17 mouse cellular contexts compared by ENCODE assay signal in genomic region chr9:58279780-58280179, GRCm38 (mm10). TPM values are rescaled to one million over a fixed set of nuclear protein-coding genes. Genes with fewer than 3 reads are reported as not detected.
DNase-seq lines count a peak whose midpoint lies in the region; ATAC-seq and TF ChIP-seq lines count a peak whose summit lies in the region.
"Had no signal": no experiment of that assay in that cellular context is flagged by ENCODE, and none has a peak within 500 bp of the region (broad histone marks: within the 10 kb centered on the region; RNA-seq: fewer than 3 reads in every experiment).

No protein-coding gene starts in this region.

- TF ChIP-seq EP300 in liver, postnatal 0 days (IDR thresholded peaks at IDR 0.05; ENCODE audit: low read depth): no peak
- no peak for TF ChIP-seq EP300 in stomach, postnatal 0 days (optimal IDR thresholded peaks at IDR 0.05)

- no peak for TF ChIP-seq CTCF in liver, postnatal 0 days (IDR thresholded peaks at IDR 0.05; ENCODE audit: low read depth)
- no peak for TF ChIP-seq CTCF in stomach, postnatal 0 days (IDR thresholded peaks at IDR 0.05; ENCODE audit: low read depth)

- H3K27ac ChIP-seq in liver, embryonic 13.5 days: no peak overlapping the region
- no peak overlapping the region for H3K27ac ChIP-seq in liver, postnatal 0 days (ENCODE audit: low read depth)
- H3K27ac ChIP-seq in intestine, embryonic 14.5 days (ENCODE audit: low read depth): no peak overlapping the region
- H3K27ac ChIP-seq in stomach, postnatal 0 days (replicated peaks): no peak overlapping the region
- H3K27ac ChIP-seq: embryonic facial prominence, embryonic 13.5 days; forebrain, embryonic 15.5 days; hindbrain, embryonic 10.5 days; kidney, postnatal 0 days; left cerebral cortex, adult 2 months; liver, embryonic 14.5 days; midbrain, embryonic 15.5 days had no signal

- no peak overlapping the region for H3K9ac ChIP-seq in liver, embryonic 13.5 days
- no peak overlapping the region for H3K9ac ChIP-seq in liver, postnatal 0 days (replicated peaks)
- H3K9ac ChIP-seq in intestine, embryonic 14.5 days (ENCODE audit: low read length): no peak overlapping the region
- H3K9ac ChIP-seq in stomach, postnatal 0 days (ENCODE audit: low read length): no peak overlapping the region
- H3K9ac ChIP-seq: embryonic facial prominence, embryonic 13.5 days; forebrain, embryonic 15.5 days; liver, embryonic 14.5 days; midbrain, embryonic 15.5 days had no signal

- H3K4me2 ChIP-seq in liver, embryonic 13.5 days: no peak overlapping the region
- H3K4me2 ChIP-seq in liver, postnatal 0 days (ENCODE audit: low read depth, low read length): no peak overlapping the region
- no peak overlapping the region for H3K4me2 ChIP-seq in intestine, embryonic 14.5 days (ENCODE audit: low read length)
- no peak overlapping the region for H3K4me2 ChIP-seq in stomach, postnatal 0 days (replicated peaks; ENCODE audit: low read depth)
- H3K4me2 ChIP-seq: embryonic facial prominence, embryonic 13.5 days; forebrain, embryonic 15.5 days; midbrain, embryonic 15.5 days had no signal

- H3K4me3 ChIP-seq in liver, embryonic 13.5 days (replicated peaks): no peak overlapping the region
- no peak overlapping the region for H3K4me3 ChIP-seq in liver, postnatal 0 days (ENCODE audit: low read depth, low read length)
- no peak overlapping the region for H3K4me3 ChIP-seq in intestine, embryonic 14.5 days (ENCODE audit: low read depth, low read length)
- H3K4me3 ChIP-seq in stomach, postnatal 0 days (ENCODE audit: low read depth, low read length): no peak overlapping the region
- H3K4me3 ChIP-seq: embryonic facial prominence, embryonic 13.5 days; forebrain, embryonic 15.5 days; hindbrain, embryonic 10.5 days; left cerebral cortex, adult 2 months; megakaryocyte, embryonic 14.5 days; midbrain, embryonic 15.5 days; myocyte had no signal

- no peaks in the 10 kb centered on the region for H3K36me3 ChIP-seq in liver, embryonic 13.5 days
- no peaks in the 10 kb centered on the region for H3K36me3 ChIP-seq in liver, postnatal 0 days (replicated peaks; ENCODE audit: insufficient read depth, low read length)
- no peaks in the 10 kb centered on the region for H3K36me3 ChIP-seq in intestine, embryonic 14.5 days (ENCODE audit: control insufficient read depth, insufficient read depth, low read length)
- H3K36me3 ChIP-seq in stomach, postnatal 0 days (ENCODE audit: control insufficient read depth, insufficient read depth, low read length): no peaks in the 10 kb centered on the region
- H3K36me3 ChIP-seq: embryonic facial prominence, embryonic 13.5 days; forebrain, embryonic 15.5 days; hindbrain, embryonic 10.5 days; midbrain, embryonic 15.5 days had no signal

- H3K9me3 ChIP-seq in liver, embryonic 13.5 days (replicated peaks): no peaks in the 10 kb centered on the region
- no peaks in the 10 kb centered on the region for H3K9me3 ChIP-seq in liver, postnatal 0 days (ENCODE audit: low read length)
- no peaks in the 10 kb centered on the region for H3K9me3 ChIP-seq in intestine, embryonic 14.5 days (ENCODE audit: control insufficient read depth, low read length)
- no peaks in the 10 kb centered on the region for H3K9me3 ChIP-seq in stomach, postnatal 0 days (ENCODE audit: control insufficient read depth, low read length)
- H3K9me3 ChIP-seq: embryonic facial prominence, embryonic 13.5 days; forebrain, embryonic 15.5 days; hindbrain, embryonic 10.5 days; megakaryocyte, embryonic 14.5 days; midbrain, embryonic 15.5 days had no signal

- no peak for DNase-seq in liver, embryonic 13.5 days
- no peak for DNase-seq in liver, postnatal 0 days
- peak; percentile 97 for DNase-seq in ES-CJ7 (ENCODE audit: low read depth, low spot score)
- DNase-seq in intestine, embryonic 14.5 days (ENCODE audit: low spot score): no peak
- peak; percentile 40 for DNase-seq in stomach, postnatal 0 days (ENCODE audit: low spot score)
- no peak for DNase-seq in embryo, embryonic 9.5 days (ENCODE audit: extremely low spot score)
- DNase-seq in left cerebral cortex, adult 8-10 months (ENCODE audit: low spot score in 2 of 2): no peak
- DNase-seq: gastrocnemius, postnatal 25 days had no signal

- H3K27me3 ChIP-seq in liver, embryonic 13.5 days: no peaks in the 10 kb centered on the region
- no peaks in the 10 kb centered on the region for H3K27me3 ChIP-seq in liver, postnatal 0 days (ENCODE audit: insufficient read depth, low read length)
- no peaks in the 10 kb centered on the region for H3K27me3 ChIP-seq in intestine, embryonic 14.5 days (replicated peaks; ENCODE audit: control insufficient read depth, insufficient read depth, low read length)
- H3K27me3 ChIP-seq in stomach, postnatal 0 days (ENCODE audit: control insufficient read depth, insufficient read depth, low read length): no peaks in the 10 kb centered on the region
- H3K27me3 ChIP-seq: embryonic facial prominence, embryonic 13.5 days; forebrain, embryonic 15.5 days; midbrain, embryonic 15.5 days had no signal

- ATAC-seq in liver, embryonic 13.5 days (ENCODE audit: low read depth): peak; percentile 55; the same call in 1 of the 2 replicates
- no peak for ATAC-seq in liver, postnatal 0 days
- 0 out of 2 replicates have a peak, but pooled peaks have one; percentile 28 for ATAC-seq in intestine, embryonic 14.5 days (replicated peaks; ENCODE audit: low FRiP score, low TSS enrichment, low read depth)
- ATAC-seq in stomach, postnatal 0 days (ENCODE audit: low FRiP score, low TSS enrichment): peak; percentile 41; the same call in 1 of the 2 replicates

- peaks cover 35% of the 10 kb centered on the region for H3K4me1 ChIP-seq in liver, embryonic 13.5 days (replicated peaks)
- peaks cover 12% of the 10 kb centered on the region for H3K4me1 ChIP-seq in liver, postnatal 0 days (ENCODE audit: insufficient read depth)
- peaks cover 6% of the 10 kb centered on the region for H3K4me1 ChIP-seq in intestine, embryonic 14.5 days (replicated peaks; ENCODE audit: control insufficient read depth, insufficient read depth, low read length)
- 0 out of 2 replicates have a peak, but pooled peaks cover 4% of the 10 kb centered on the region for H3K4me1 ChIP-seq in stomach, postnatal 0 days (replicated peaks; ENCODE audit: control insufficient read depth, insufficient read depth)

- WGBS in liver, embryonic 13.5 days (ENCODE audit: insufficient replicate concordance): 61% methylated on average over 5 of the region's 5 CpGs
- WGBS in liver, postnatal 0 days (ENCODE audit: insufficient replicate concordance): 73% methylated on average over 5 of the region's 5 CpGs
- 47% methylated on average over 5 of the region's 5 CpGs for WGBS in intestine, embryonic 14.5 days
- WGBS in stomach, postnatal 0 days: 53% methylated on average over 5 of the region's 5 CpGs

RNA-seq across cellular contexts. Expression of gene Stoml1, which starts 26.8 kb away (rescaled TPM):
- 5.2 and 5.5 TPM in 2 replicates for polyA plus RNA-seq in liver, embryonic 13.5 days (2015; fragmentation: Nextera tagmentation; extraction: Ambion mirVana)
- polyA plus RNA-seq in liver, postnatal 0 days (2015; fragmentation: Nextera tagmentation; extraction: Ambion mirVana): 5.6 and 6.7 TPM in 2 replicates
- polyA plus RNA-seq in intestine, embryonic 14.5 days (2014; fragmentation: Nextera tagmentation; extraction: Ambion mirVana): 21.3 and 22.9 TPM in 2 replicates
- 19.9 and 20.4 TPM in 2 replicates for polyA plus RNA-seq in stomach, postnatal 0 days (2015; fragmentation: Nextera tagmentation; extraction: Ambion mirVana)
- 10 to 100 TPM; 65.6 to 69.4 (median 67.4) TPM for total RNA-seq in left cerebral cortex, adult 8-10 months (2022)

RNA-seq across cellular contexts. Expression of gene Pml, which starts 30.2 kb away (rescaled TPM):
- 18.9 and 21.1 TPM in 2 replicates for polyA plus RNA-seq in liver, embryonic 13.5 days (2015; fragmentation: Nextera tagmentation; extraction: Ambion mirVana)
- polyA plus RNA-seq in liver, postnatal 0 days (2015; fragmentation: Nextera tagmentation; extraction: Ambion mirVana): 8.4 and 8.5 TPM in 2 replicates
- polyA plus RNA-seq in intestine, embryonic 14.5 days (2014; fragmentation: Nextera tagmentation; extraction: Ambion mirVana): 16.9 and 17.7 TPM in 2 replicates
- 5.2 and 6.7 TPM in 2 replicates for polyA plus RNA-seq in stomach, postnatal 0 days (2015; fragmentation: Nextera tagmentation; extraction: Ambion mirVana)
- total RNA-seq in left cerebral cortex, adult 8-10 months (2022): 10 to 100 TPM; 15.3 to 20.3 (median 17.5) TPM

RNA-seq across cellular contexts. Expression of gene Loxl1, which starts 33.2 kb away (rescaled TPM):
- polyA plus RNA-seq in liver, embryonic 13.5 days (2015; fragmentation: Nextera tagmentation; extraction: Ambion mirVana): 2.1 and 2.5 TPM in 2 replicates
- 2.8 and 3.1 TPM in 2 replicates for polyA plus RNA-seq in liver, postnatal 0 days (2015; fragmentation: Nextera tagmentation; extraction: Ambion mirVana)
- polyA plus RNA-seq in intestine, embryonic 14.5 days (2014; fragmentation: Nextera tagmentation; extraction: Ambion mirVana): 27.2 and 31.8 TPM in 2 replicates
- 49.3 and 63.7 TPM in 2 replicates for polyA plus RNA-seq in stomach, postnatal 0 days (2015; fragmentation: Nextera tagmentation; extraction: Ambion mirVana)
- total RNA-seq in left cerebral cortex, adult 8-10 months (2022): 1 to 10 TPM; 1.8 to 3.0 (median 2.3) TPM

Comparison
In these comparisons a context has a peak if more than half of its experiments do, and no peak if none do; other contexts are left out.
1. DNase-seq: peak in ES-CJ7 (single experiment) and stomach, postnatal 0 days (single experiment); none in liver, embryonic 13.5 days (single experiment), liver, postnatal 0 days (single experiment), intestine, embryonic 14.5 days (single experiment), embryo, embryonic 9.5 days (single experiment) and left cerebral cortex, adult 8-10 months (0 of 2).